In genomic region chr1:98047284-98048217, GRCm38 (mm10) we compare ENCODE assay signal across 8 mouse cellular contexts. TPM values are rescaled to one million over a fixed set of nuclear protein-coding genes. Genes with fewer than 3 reads are reported as not detected.
DNase-seq lines count a peak whose midpoint lies in the region.

No protein-coding gene starts in this region.

- DNase-seq in kidney, postnatal 10 days, result peak; percentile 10
- no peak for DNase-seq in kidney, adult 9 months
- peak; percentile 34 to 64 for DNase-seq in frontal cortex, postnatal 10 days (ENCODE audit: low spot score in 2 of 2)
- peak; percentile 65 to 79 for DNase-seq in left cerebral cortex, postnatal 14 days (ENCODE audit: low spot score in 2 of 2)
- DNase-seq in right cerebral cortex, postnatal 10 days (ENCODE audit: low spot score in 2 of 2), result peak; percentile 69 to 84
- no peak for DNase-seq in gastrocnemius, postnatal 25 days
- DNase-seq in spleen, adult 18-20 months, result no peak
- no peak for DNase-seq in thymus, postnatal 36 days

- intact Hi-C loops in left cerebral cortex, postnatal 14 days (cut with DNase I), result no loop called here

RNA-seq across cellular contexts. Expression of gene Pam, which starts 47.9 kb away (rescaled TPM):
- 100 to 1,000 TPM; 223 to 229 TPM for total RNA-seq in left cerebral cortex, postnatal 14 days (2021)
- 10 to 100 TPM; 37.4 to 51.5 TPM for total RNA-seq in gastrocnemius, postnatal 25 days (2021)

Comparison
In these comparisons a context has a peak if more than half of its experiments do, and no peak if none do; other contexts are left out.
1. DNase-seq: peak in kidney, postnatal 10 days (single experiment), frontal cortex, postnatal 10 days (2 of 2), left cerebral cortex, postnatal 14 days (2 of 2) and right cerebral cortex, postnatal 10 days (2 of 2); none in kidney, adult 9 months (single experiment), gastrocnemius, postnatal 25 days (single experiment), spleen, adult 18-20 months (0 of 2) and thymus, postnatal 36 days (0 of 2).
2. RNA of gene Pam, which starts 47.9 kb away (total RNA-seq): 223 to 229 TPM in left cerebral cortex, postnatal 14 days; 37.4 to 51.5 TPM in gastrocnemius, postnatal 25 days; every median in the first group is over 4 times any median in the second.